Mouse (Mus musculus): ENCODE measurements around the gene Tm4sf19. TPM values are rescaled to one million over a fixed set of nuclear protein-coding genes. Genes with fewer than 3 reads are reported as not detected.
A peak's percentile ranks its signal among the peaks of the same experiment; 100 is the strongest.

Tm4sf19 gene
- polyA plus RNA-seq, 1 experiment from 2014 or later, result not detected

DNA sequence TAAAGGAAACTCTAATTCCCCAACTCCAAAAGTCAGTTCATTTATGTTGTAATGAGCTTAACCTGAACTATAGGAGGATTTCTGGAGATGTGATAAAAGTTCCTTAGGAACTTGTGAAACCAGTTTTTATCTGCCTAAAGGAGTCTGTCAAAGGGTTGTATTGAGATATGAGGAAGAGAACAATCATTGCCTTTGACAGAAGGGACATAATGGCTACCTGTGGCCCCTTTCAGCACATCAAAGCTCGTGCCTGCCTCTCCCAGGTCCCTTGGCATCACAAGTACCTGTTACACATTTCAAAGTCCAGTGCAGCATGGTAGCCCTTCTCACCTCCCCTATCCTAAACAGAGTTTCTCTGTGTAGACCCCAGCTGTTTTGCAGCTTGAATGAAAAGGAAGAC lies 17.2 kb downstream of the Tm4sf19 start:
- ATAC-seq (no peak), DNase-seq (no peak)
- H3K27ac ChIP-seq (ENCODE audit: low read depth), result no peak overlapping the region
- 57% methylated on average over 1 of the region's 1 CpGs for WGBS (ENCODE audit: insufficient replicate concordance)
- H3K4me1 ChIP-seq (ENCODE audit: insufficient read depth), result peaks cover 12% of the 10 kb centered on the region
- H3K36me3 ChIP-seq (replicated peaks; ENCODE audit: insufficient read depth, low read length), result no peaks in the 10 kb centered on the region
- no peak overlapping the region for H3K4me2 ChIP-seq (ENCODE audit: low read depth, low read length)
- no peaks in the 10 kb centered on the region for H3K9me3 ChIP-seq (ENCODE audit: low read length)
- no peak overlapping the region for H3K4me3 ChIP-seq (ENCODE audit: low read depth, low read length)
- H3K27me3 ChIP-seq (ENCODE audit: insufficient read depth, low read length), result no peaks in the 10 kb centered on the region
- no peak overlapping the region for H3K9ac ChIP-seq (replicated peaks)
- no peak for TF ChIP-seq CTCF (IDR thresholded peaks at IDR 0.05; ENCODE audit: low read depth)
- TF ChIP-seq EP300 (IDR thresholded peaks at IDR 0.05; ENCODE audit: low read depth), result no peak

DNA sequence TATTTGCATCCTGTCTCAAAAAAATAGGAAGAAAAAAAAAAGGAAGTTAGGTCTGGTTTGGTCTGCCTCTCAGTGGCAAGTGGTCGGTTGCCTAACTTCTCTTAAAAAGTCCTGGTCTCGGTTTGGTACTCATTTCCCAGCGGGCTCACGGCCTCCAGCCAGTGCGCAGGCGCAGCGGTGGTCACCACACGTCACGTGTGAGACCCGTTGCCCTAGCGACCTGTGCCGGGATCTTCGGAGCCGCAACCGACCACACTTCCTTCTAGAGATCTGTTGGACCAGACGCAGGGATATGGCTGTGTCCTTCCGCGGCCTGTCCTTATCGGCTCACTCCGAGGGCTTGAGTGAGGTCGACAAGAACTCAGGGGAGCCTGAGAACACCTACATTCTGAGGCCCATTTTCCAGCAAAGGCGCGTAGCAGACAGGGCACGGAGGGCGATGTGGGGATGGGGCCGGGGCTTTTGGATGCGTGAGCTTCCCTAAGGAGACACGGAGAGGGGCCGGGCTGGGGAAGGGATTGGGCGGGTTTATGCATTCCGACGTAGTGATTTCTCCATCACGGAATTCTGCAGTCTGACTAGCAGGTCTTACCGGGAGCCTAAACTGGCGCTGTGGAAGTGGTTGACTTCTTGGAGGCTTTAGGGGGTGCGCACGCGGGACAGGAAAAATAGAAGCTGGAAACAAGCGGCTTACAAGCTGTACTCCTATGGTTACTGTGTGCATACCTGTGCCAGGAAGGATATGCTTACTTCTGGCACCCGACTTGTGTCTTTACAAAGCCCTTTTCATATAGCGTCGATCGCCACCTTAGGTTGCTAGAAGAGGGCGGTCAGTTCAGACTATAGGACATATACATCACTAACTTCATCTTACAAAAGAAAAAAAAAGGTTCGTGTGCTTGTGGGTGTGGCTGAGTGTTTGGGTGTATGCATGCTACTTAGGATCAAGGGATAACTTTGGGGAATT lies 19.5 kb downstream of the Tm4sf19 start, which contains the start of gene Tctex1d2:
TSS of gene Tctex1d2 (plus strand) at position 186 of the 967 bp plus-strand sequence.
- DNase-seq, result peak; percentile 93

DNA sequence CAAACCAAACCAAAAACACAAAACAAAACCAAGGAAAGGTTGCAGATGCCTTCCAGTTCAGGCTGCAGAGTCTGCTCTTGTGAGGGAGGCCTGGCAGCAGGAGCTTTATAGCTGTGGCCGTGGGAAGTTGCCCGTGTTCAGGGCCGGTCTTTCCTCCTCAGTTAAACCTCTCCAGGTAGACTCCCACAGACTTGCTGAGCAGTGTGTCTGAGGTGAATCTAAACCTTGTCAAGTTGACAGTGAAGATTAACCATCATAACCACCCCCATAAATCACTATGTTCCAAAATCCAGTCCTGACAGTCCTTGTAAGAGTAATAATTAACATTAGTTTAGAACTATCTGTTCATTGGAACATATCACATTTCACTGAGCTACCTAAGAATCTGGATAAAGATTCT lies 27.2 kb downstream of the Tm4sf19 start:
- peaks cover 15% of the 10 kb centered on the region for H3K4me1 ChIP-seq (ENCODE audit: insufficient read depth)
- H3K9me3 ChIP-seq (ENCODE audit: low read length), result no peaks in the 10 kb centered on the region
- no peak overlapping the region for H3K4me3 ChIP-seq (ENCODE audit: low read depth, low read length)
- no peak overlapping the region for H3K9ac ChIP-seq (replicated peaks)
- ATAC-seq (no peak), DNase-seq (no peak)
- H3K4me2 ChIP-seq (ENCODE audit: low read depth, low read length), result no peak overlapping the region
- H3K27ac ChIP-seq (ENCODE audit: low read depth), result no peak overlapping the region
- no peaks in the 10 kb centered on the region for H3K27me3 ChIP-seq (ENCODE audit: insufficient read depth, low read length)
- no peaks in the 10 kb centered on the region for H3K36me3 ChIP-seq (replicated peaks; ENCODE audit: insufficient read depth, low read length)
- TF ChIP-seq CTCF (IDR thresholded peaks at IDR 0.05; ENCODE audit: low read depth) (no peak), EP300 (IDR thresholded peaks at IDR 0.05; ENCODE audit: low read depth) (no peak)
- 90% methylated on average over 3 of the region's 3 CpGs for WGBS (ENCODE audit: insufficient replicate concordance)

More for the DNA sequence above, 19.5 kb downstream of the Tm4sf19 start, which contains the start of gene Tctex1d2:
- Histone ChIP-seq H3K9me3 (ENCODE audit: low read length) (no peaks in the 10 kb centered on the region), H3K4me1 (ENCODE audit: insufficient read depth) (peaks cover 12% of the 10 kb centered on the region), H3K27me3 (ENCODE audit: insufficient read depth, low read length) (no peaks in the 10 kb centered on the region), H3K9ac (replicated peaks) (peak within 1 kb of the TSS; percentile 58), H3K27ac (ENCODE audit: low read depth) (peak within 1 kb of the TSS; percentile 73), H3K4me3 (ENCODE audit: low read depth, low read length) (peak within 1 kb of the TSS; percentile 65), H3K36me3 (replicated peaks; ENCODE audit: insufficient read depth, low read length) (no peaks in the 10 kb centered on the region), H3K4me2 (ENCODE audit: low read depth, low read length) (peak within 1 kb of the TSS; percentile 93)
- peak; percentile 95 for ATAC-seq
- TF ChIP-seq CTCF (IDR thresholded peaks at IDR 0.05; ENCODE audit: low read depth), result no peak
- no peak for TF ChIP-seq EP300 (IDR thresholded peaks at IDR 0.05; ENCODE audit: low read depth)
- 4% methylated on average over 45 of the region's 45 CpGs for WGBS (ENCODE audit: insufficient replicate concordance)

DNA sequence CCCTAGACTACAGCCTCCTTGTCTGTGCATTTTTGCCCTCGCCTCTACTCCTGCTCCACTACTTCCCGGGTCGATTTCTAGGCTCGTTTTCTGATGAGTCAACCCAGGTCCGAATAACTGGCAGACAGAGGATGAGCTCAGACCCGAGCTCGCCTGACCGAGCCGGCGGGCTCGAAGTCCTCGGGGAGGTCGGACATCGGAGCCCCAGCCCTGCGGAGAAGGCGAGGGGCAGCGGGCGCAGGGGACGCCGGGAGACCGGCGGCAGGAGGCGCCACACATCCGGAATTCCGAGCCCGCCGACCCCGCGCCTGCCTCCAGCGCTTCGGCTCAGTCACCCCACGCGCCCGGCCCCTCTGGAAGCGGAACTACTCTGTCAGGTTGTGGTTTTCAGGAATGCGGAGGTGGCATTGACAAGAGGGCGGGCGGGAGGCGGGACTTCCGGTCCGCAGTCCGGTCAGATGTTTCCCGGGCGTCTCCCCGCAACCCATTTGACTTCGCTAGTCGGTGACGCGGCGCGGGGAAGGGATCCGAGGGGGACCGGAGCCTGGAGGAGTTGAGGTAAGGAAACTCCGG lies 30.3 kb downstream of the Tm4sf19 start, which contains the start of gene Pcyt1a:
TSS of gene Pcyt1a (plus strand) at position 448 of the 573 bp plus-strand sequence.
- DNase-seq, result peak; percentile 95
- peak; percentile 96 for ATAC-seq
- peak; percentile 49 for TF ChIP-seq CTCF (IDR thresholded peaks at IDR 0.05; ENCODE audit: low read depth)
- TF ChIP-seq EP300 (IDR thresholded peaks at IDR 0.05; ENCODE audit: low read depth), result peak; percentile 36; the same call in 1 of the 2 replicates

DNA sequence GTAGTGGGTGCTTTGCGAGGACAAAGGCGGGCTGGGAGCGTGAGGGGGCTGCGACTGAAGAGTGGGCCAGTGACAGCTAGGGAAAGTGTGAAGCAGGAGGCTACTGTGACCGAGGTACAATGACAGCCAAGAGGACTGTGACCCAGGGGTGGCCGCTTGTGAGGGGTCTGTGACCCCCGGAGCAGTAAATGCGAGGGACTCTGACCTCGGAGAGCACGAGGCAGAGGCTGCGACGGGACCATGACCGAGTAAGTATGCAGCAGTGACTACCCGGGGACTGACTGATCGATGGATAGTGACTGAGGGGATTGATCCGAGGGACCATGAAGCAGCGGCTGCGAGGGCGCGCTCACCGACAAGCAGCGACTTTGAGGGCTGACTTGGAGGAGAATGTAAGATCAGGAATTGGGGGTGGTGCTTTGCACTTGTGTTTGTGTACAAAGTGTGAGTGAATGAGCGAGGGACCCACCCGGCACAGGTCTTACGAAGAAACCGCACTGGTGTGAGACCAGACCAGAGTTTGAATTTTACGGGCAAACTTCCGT lies 30.8 kb downstream of the Tm4sf19 start:
- H3K36me3 ChIP-seq (replicated peaks; ENCODE audit: insufficient read depth, low read length), result no peaks in the 10 kb centered on the region
- ATAC-seq (peak; percentile 68), DNase-seq (peak; percentile 71)
- peaks cover 36% of the 10 kb centered on the region for H3K4me1 ChIP-seq (ENCODE audit: insufficient read depth)
- peak overlapping the region; percentile 96 for H3K27ac ChIP-seq (ENCODE audit: low read depth)
- peak overlapping the region; percentile 95 for H3K4me3 ChIP-seq (ENCODE audit: low read depth, low read length)
- H3K9ac ChIP-seq (replicated peaks), result peak overlapping the region; percentile 98
- no peak for TF ChIP-seq CTCF (IDR thresholded peaks at IDR 0.05; ENCODE audit: low read depth)
- peak; percentile 1; the same call in 1 of the 2 replicates for TF ChIP-seq EP300 (IDR thresholded peaks at IDR 0.05; ENCODE audit: low read depth)
- no peaks in the 10 kb centered on the region for H3K9me3 ChIP-seq (ENCODE audit: low read length)
- peak overlapping the region; percentile 90 for H3K4me2 ChIP-seq (ENCODE audit: low read depth, low read length)
- H3K27me3 ChIP-seq (ENCODE audit: insufficient read depth, low read length), result no peaks in the 10 kb centered on the region
- WGBS (ENCODE audit: insufficient replicate concordance), result under 1% methylated on average over 28 of the region's 28 CpGs

More for the DNA sequence above, 30.3 kb downstream of the Tm4sf19 start, which contains the start of gene Pcyt1a:
- Histone ChIP-seq H3K36me3 (replicated peaks; ENCODE audit: insufficient read depth, low read length) (no peaks in the 10 kb centered on the region), H3K27me3 (ENCODE audit: insufficient read depth, low read length) (no peaks in the 10 kb centered on the region), H3K9ac (replicated peaks) (peak within 1 kb of the TSS; percentile 98), H3K9me3 (ENCODE audit: low read length) (no peaks in the 10 kb centered on the region), H3K4me2 (ENCODE audit: low read depth, low read length) (peak within 1 kb of the TSS; percentile 90), H3K4me3 (ENCODE audit: low read depth, low read length) (peak within 1 kb of the TSS; percentile 95), H3K27ac (ENCODE audit: low read depth) (peak within 1 kb of the TSS; percentile 96), H3K4me1 (ENCODE audit: insufficient read depth) (peaks cover 36% of the 10 kb centered on the region)
- WGBS (ENCODE audit: insufficient replicate concordance), result under 1% methylated on average over 54 of the region's 54 CpGs

All from liver, postnatal 0 days (tissue).